Mouse (Mus musculus): ENCODE results near the gene Gtf3c5.

Gene Gtf3c5

DNA sequence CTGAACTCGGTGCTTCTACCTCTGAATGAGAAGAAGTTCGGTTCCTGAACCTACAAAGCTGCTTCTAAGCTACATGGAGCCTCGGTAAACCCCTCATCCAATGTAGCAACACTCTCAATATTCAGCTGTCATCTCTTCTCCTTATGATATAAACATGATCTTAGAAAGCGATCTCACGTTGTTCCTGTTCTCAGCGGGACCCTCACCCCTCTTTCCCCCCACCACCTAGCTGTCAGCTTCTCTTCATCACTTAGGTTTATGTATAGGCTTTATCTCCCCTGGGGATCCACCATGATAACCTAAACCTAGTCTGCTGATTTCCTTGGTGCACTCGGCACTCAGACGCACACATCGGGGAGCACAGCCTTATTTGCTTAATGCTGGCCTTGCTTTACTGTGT, at the start of gene Gtf3c5:
Gene Gtf3c5, minus strand, starts transcription at position 101 of the 400 bp plus-strand sequence.
- no peak for DNase-seq (ENCODE audit: low spot score)

DNA sequence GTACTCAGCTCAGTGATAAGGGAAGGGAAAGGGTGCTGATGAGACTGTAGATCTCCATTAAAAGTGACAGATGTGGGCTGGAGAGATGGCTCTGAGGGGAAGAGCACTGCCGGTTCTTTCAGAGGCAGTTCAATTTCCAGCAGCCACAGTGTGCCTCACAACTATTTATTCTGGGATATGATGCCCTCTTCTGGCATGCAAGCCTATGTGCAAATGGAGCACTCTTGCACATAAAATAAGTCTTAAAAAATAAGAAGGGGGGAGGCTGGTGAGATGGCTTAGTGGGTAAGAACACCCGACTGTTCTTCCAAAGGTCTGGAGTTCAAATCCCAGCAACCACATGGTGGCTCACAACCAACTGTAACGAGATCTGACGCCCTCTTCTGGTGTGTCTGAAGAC, 49.6 kb upstream of the Gtf3c5 start:
- no peak for DNase-seq (ENCODE audit: low spot score)

DNA sequence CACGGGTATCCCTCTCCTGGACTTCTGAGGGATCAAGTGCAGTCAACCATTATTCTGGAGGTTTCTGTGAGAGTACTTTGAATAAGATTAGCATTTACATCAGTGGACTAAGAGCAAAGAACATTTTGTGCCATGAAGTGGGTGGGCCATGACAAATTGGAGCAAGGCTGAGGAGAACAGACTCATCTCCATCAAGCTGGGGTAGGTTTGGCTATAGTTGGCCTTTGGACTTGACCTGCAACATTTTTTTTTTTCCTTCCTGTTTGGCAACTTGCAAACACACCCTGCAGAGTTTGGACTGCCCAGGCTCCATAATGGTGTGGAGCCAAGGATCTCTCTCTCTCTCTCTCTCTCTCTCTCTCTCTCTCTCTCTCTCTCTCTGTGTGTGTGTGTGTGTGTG, 49.1 kb upstream of the Gtf3c5 start:
- DNase-seq (ENCODE audit: low spot score): no peak

DNA sequence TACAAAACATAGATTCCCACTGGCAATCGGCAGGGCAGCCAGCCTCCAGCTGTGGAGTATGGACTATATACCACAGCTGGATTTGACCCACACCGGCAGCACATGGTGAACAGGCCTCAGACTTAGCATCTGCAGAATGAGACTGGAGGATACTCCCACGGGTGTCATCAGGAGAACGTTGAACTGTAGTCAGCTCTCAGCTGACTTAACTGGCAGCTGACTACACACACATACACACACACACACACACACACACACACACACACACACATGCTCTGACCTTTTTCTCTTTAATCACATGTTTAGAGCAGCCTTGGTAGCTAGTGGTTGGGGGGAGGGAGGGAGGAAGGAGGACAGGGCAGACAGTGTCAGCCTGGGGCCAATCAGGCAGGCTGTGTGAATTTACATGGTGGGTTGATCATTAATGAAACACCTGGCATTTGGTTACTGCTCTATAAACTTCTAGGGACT, 46.4 kb upstream of the Gtf3c5 start:
- no peak for DNase-seq (ENCODE audit: low spot score)

DNA sequence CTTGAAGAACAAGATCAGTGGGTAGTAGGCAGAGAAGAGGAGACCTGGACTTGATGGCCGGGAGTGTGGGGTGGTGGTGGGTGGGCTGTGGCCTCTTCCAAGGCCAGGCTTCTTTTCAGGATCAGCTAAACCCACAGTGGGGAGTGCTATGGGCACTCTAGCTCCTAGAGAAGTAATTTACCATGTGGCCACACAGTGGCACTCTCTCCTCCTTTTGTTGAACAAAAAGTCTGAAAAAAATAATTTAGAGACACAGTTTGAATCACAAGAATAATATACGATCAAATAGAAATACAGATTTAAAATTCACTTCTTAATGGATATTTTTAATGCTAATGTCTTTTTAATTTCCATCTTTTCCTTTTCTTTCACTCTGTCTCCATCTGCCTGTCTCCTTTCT, 44.5 kb upstream of the Gtf3c5 start:
- no peak for DNase-seq (ENCODE audit: low spot score)

DNA sequence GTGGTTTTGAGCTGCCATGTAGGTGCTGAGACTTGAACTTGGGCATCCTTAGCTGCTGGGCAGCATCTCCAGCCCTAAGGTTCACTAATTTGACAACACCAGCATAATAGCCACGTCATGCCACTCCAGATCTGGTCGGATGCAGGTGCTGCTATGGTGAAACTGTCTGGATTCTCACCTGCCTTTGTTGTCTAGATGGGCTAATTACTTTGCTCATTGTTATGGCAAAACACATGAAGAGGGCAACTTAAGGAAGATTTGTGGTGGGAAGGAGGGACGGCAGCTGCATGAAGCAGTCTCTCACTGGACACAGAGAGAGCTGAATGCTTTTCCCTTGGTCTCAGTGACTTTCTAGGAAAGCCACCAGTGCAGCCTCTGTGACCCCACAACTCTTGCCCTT, 42.5 kb upstream of the Gtf3c5 start:
- DNase-seq (ENCODE audit: low spot score): no peak

DNA sequence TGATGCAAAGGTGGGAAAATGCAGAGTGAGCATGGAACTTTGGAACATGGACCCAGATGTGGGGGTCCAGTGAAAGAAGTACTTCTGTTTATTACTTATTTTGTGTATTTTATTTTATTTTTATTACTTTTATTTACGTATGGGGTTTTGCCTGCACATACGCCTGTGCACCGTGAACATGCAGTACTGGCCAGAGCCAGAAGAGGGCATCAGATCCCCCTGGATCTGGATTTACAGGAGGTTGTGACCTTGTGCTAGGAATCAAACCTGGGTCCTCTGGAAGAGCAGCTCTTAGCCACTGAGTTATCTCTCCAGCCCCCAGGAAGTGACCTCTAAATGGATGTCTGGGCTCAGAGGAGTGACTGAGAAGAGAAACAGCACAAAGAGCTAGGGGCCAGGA, 41.3 kb upstream of the Gtf3c5 start:
- no peak for DNase-seq (ENCODE audit: low spot score)

DNA sequence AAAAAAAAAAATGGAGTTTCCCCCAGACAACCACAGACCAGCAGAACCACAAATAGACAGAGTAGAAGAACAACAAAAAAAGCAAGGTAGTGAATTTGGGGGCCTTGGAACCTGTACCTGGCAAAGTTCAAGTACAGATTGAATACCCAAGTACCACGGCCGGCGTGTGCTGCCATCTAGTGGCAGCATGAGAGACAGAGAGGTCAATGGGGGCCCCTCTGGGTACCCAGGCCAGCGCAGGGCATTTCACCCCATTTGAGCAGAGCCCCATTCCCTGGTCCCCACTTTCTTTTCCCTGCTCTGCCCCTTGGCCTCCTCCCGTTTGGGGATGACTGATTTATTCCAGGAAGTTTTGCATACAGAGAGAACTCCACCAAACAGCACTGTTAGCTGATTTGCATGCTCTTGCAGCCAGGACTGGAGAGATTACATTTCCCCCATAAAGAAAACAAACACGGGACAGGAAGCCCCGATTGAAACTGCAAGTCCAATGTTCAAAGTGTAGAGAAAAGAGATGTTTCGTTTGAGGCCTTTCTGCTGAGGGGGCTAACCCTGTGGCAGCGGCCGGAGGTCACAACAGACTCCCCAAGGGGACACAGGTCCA, 39.1 kb upstream of the Gtf3c5 start:
- no peak for DNase-seq (ENCODE audit: low spot score)

DNA sequence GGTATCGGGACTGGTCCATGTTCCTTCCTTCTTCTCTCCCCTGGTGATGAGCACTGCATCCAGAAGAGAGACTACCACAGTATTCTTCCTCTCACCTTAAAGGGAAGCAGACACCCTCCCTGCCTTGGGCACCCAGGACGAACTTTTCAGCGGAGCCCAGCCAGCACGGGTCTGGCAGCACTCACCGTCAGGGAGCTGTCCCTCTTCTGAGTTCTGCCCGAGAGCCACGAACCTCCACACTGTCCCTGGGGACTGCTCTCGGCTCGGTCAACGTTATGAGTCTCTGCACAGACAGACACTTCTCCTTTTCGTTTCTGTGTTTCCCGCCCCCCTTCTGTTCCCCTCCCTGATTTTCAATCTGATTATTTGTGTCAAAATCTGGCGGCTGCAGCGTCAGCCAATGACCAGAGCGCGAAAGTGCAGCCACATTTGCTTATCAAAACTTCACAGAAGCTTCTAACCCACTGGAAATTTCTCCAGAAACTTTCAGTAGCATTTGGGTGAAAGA, 38.2 kb upstream of the Gtf3c5 start, which contains the start of gene Gfi1b:
Gene Gfi1b, minus strand, starts transcription at position 319 of the 508 bp plus-strand sequence.
- DNase-seq (ENCODE audit: low spot score): no peak

DNA sequence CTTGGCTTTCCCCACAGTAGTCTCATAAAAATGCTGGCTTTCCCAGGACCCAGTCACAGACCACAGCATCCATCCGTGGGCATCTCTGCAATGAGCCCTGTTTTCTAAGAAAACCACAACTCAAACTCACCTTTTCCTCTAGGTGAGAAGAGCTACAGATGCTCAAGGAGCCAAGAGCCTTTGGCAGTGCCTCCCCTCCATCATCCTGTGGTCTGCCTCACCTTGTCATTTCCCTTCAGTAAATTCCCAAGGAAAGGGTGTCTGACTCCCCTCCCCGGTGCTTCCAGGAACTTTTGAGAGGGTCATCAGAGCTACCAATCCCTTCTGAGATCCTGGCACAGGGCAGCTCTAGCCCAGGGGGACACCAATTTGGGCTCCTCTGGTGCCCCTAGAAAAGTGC, 37.6 kb upstream of the Gtf3c5 start:
- no peak for DNase-seq (ENCODE audit: low spot score)

DNA sequence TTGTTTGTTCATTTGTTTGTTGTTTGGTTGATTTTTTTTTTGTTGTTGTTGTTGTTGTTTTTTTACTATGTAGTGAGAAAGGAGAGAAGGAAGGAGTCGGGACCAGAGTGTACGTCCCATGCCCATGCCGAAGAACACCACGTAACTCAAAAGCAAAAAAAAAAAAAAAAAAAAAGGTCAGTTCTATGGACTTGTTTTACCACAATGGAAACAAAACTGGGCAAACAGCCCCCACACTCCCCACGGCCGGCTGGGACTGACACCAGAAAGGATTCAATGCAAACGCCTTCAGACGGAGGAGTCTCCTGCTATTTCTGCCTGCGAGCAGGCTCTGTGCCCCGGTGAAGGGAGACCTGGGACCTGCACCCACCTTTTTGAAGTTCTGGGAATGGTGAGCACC, 37.0 kb upstream of the Gtf3c5 start:
- no peak for DNase-seq (ENCODE audit: low spot score)

DNA sequence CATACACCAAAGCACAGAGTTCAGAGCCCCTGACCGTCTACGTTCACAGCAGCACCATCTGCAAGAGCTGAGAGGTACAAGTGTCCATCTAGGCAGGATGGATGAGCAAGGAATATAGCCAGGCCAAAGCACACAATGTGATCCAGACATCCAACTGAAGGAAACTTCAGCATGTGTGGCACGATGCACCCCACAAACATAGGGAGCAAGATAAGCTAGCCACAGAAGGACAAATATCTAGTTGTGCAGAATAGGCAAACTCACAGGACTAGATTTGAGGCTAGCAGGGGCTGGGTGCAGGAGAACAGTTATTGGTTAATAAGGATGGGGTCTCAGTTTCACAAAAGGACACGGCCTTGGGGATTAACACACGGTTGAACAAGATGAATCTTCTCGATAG, 35.8 kb upstream of the Gtf3c5 start:
- DNase-seq (ENCODE audit: low spot score): no peak

DNA sequence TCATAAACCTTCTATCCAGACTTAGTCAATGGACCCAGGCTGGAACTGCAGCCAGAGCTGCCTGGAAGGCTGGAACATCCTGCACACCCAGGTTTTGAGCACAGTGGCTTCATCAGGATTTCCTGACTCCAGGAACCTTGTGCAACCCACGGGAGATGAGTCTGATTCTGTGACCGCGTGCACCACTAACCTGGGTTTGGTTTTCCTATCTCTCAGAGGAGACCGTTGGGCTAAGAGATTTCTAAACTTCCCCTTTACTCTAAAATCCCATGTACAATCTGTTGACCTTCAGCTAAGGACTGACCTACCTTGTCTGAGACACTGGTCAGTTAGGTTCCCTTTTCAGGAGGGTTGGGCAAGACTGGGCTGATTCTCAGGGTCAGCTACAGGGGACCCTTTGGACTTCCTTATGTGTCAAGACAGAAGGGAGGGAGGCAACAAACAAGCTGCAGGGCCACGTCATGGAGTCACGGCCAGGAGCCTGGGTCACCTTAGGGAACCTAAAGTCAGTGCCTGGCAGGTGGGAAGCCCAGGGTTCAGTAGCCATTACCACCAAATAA, 35.3 kb upstream of the Gtf3c5 start:
- DNase-seq (ENCODE audit: low spot score): no peak

DNA sequence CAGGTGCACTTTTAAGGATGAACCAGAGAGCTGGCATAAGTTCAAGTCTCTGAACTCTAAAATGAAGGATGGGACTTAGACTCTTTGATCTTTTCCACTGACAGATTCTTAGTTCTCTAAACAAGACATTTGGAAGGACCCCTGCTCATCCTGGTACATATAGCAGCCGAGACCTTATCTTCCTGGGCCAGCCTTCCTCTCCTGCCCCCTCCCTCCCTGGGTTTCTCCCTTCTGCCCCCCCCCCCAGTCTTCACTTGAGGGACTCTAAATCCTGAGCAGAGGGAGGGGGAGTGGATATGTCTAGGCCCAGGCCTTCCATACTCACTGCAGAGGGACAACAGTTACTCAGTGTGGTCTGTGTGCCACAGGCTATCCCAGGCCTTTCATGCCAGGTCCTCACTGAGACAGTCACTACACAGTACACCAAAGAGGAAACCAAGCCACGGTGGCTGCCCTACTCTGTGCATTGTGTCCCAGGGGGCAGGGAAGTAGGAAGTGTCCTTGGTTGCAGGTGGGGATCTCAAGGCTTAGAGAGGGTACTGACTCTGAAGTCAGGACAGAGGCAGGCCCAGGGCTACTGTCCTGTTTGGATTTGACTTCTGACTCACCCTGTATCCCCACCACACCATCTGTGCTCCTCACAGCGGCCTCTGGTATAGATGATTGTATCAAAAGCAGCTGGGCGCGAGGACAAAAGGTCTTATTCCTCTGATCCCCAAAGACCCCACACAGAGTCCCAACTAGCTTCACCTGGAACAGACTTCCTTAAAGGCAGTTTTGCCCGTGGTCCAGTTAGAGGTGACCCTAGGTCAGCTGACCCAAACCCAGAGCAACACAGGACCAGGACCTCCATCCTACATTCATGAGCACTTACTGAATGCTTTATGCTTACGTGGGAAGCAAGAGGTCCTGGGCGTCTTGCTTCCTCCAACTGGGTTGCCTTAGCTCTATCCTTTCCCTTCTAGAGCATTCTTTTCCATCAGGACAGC, 34.2 kb upstream of the Gtf3c5 start:
- no peak for DNase-seq (ENCODE audit: low spot score)

DNA sequence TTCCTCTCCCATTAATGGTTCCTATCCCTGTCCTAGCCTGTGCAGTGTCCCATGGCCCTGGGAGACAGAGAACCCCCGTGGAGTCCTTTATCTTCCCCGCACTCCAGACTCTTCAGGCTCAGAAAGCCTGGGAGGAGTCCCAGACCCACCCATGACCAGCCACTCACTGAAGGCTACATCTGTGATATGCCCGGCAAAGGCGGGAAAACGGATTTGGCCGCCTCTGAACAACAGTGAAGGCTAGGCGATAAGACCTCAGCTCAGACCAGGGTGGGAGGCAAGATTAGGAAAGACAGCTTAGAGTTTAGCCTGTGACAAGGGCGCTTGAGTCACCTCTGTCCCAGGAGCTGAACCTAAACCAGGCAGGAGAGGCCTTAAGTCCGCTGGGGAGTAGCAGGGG, 33.3 kb upstream of the Gtf3c5 start:
- DNase-seq (ENCODE audit: low spot score): no peak

DNA sequence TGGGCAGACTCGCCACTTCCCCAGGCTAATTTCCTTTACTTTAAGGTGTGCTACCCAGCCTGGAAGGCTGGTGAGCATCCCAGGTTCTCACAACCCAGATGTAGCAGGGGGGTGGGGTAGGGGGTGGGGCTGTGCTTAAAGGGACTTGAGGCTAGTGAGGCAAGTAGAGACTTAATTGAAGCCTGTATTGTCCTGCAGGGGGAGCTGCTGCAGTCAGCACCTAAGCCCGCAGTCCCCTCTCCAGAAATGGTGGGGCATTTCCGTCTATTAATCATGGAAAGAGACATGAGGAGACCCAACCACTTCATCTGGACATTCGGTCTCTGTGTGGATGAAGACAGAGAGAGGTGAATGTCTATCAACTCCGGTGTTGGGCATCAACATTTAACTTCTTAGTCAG, 32.8 kb upstream of the Gtf3c5 start:
- DNase-seq (ENCODE audit: low spot score): no peak

DNA sequence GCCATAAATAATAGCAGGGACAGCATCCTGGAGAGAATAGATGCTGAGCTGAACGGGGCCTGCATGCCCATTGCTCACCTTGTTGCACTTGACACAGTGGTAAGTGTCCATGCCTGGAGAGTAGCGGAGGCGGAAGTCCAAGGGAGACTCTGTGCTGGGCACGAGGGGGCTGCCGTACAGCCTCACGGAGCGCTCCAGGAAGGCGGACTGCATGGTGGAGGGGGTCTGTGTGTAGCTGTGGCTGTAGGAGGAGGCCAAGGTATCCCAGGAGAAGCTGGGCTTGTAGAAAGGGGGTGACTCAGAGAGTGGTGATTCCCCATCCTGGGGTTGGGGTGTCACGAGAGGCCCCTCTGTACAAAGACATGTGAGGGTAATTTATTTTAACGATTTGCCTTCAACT, 30.0 kb upstream of the Gtf3c5 start:
- no peak for DNase-seq (ENCODE audit: low spot score)

DNA sequence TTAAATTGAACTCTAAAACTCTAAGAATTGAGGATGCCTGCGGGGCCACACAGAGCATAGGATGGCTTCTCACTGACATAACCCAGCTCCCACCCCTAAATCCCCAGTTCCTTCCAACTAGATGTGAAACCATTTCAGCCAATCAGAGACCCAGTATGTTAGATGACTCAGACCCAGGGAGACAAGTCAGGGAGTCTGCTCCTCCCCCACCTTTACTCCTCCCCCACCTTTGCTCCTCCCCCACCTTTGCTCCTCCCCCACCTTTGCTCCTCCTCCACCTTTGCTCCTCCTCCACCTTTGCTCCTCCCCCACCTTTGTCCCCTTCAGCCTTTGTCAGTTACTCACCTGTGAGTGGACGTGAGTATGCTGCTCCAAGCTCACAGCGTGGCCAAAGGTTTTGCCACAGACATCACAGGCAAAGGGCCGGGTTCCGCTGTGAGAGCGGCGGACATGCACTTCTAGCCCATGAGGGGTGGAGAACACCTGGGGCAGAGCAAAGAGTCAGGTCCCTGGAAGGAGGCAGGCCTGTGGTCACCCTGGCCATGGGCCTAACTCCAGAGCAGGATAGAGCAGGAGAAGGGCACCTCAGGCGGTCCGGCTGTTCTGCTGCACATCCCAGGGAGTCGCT, 29.0 kb upstream of the Gtf3c5 start:
- DNase-seq (ENCODE audit: low spot score): no peak

DNA sequence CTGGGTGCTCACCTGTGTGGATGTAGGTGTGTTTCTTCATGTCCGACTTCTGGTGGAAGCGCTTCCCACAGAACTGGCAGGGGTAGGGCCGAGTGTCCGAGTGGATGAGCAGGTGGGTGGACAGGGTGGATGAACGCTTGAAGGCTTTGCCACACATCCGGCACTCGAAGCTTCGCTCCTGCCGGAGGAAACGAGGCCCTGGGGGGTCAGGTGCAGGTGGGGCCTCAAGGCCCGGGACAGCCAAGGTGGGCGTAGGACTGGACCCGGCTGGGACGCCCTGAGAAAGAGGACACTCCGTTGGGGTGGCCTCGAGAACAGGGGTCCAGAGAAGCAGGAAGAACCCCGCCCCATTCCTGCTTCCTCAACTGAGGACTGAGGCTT, 27.8 kb upstream of the Gtf3c5 start:
- DNase-seq (ENCODE audit: low spot score): no peak

DNA sequence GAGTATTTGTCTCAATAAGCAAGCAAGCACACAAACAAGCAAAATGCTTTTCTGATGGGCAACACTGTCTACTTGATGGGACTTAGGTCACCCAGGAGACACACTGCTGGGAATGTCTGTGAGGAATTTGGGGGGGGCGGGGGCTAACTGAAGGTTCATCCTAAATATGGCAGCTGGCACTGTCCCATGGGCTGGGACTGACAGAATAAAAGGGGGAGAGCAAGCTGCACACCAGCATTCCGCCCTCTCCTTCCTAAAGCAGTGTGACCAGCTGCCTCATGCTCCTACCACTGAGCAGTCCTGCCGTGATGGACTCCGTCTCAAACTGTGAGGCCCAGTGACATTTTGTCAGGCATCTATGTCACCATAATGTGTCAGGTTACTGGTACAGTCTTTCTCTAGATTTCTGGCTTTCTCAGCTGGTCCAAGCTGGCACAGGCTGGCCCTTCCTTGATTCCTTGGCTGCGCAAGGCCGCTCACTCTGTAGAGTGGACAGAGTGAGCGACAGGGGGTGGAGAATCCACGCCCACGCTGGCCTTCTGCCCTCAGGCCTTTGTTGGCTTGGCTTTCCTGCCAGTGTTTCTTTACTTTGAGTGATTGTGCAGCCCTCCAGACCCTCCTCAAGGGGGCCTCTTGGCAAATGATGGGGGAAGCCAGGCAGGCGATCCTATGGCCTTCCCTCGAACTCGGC, 27.3 kb upstream of the Gtf3c5 start:
- DNase-seq (ENCODE audit: low spot score): no peak

DNA sequence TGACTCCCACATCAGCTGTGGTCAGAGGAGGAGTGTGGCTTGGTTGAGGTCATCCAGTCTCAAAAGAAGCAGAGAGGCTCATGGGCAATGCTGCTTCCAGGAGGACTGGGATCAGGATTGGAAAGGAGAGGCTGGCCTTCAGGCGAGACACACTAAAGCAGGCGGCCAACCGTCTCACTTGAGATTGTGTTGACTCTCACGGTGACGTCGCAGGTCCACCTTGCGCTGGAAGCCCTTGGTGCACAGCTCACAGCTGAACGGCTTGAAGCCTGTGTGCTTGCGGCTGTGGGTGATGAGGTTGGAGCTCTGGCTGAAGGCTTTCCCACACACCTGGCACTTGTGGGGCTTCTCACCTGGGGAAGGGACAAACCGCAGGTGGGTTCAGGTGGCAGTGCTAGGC, 26.3 kb upstream of the Gtf3c5 start:
- no peak for DNase-seq (ENCODE audit: low spot score)
